Mouse (Mus musculus): ENCODE measurements around the gene Olfr1052.
"Not testable (repeated sequence)": the region's sequence is repeated elsewhere in the genome, so short reads cannot be mapped to it uniquely, and the experiment has no call there.

Gene Olfr1052

GRCm38 (mm10) chr2:86292155-86292554, at the start of gene Olfr1052:
Olfr1052 (plus strand) TSS chr2:86292455.
- no peak for DNase-seq

- DNase-seq, result not testable (repeated sequence)
These were observed 34.0 kb upstream of the Olfr1052 start, which contains the start of gene Olfr1049 for GRCm38 (mm10) chr2:86258228-86258627. Olfr1049 (minus strand) TSS chr2:86258328.

- not testable (repeated sequence) for DNase-seq
These were observed 13.3 kb upstream of the Olfr1052 start, which contains the start of gene Olfr1051 for GRCm38 (mm10) chr2:86278988-86279387. Olfr1051 (minus strand) TSS chr2:86279088.

- no peak for DNase-seq
These were observed 22.9 kb downstream of the Olfr1052 start, which contains the start of gene Olfr1053 for GRCm38 (mm10) chr2:86315184-86315583. Olfr1053 (minus strand) TSS chr2:86315284.

GRCm38 (mm10) chr2:86335333-86335732, 43.1 kb downstream of the Olfr1052 start, which contains the start of gene Olfr1054:
Olfr1054 (minus strand) TSS chr2:86335433.
- no peak for DNase-seq

Measured in thymus, postnatal 25 days (tissue).